Mouse (Mus musculus) hindbrain, embryonic 14.5 days (tissue): ENCODE data around the gene Flrt2. TPM values are rescaled to one million over a fixed set of nuclear protein-coding genes. Genes with fewer than 3 reads are reported as not detected.

ENCODE experiments used
- ATAC-seq: fragments of 200-750 bp; cut with Nextera tagmentation; 2 replicates; pipeline ENCODE4 v1.8.0; 2017; ENCODE audit warnings: moderate number of reproducible peaks, mild to moderate bottlenecking, moderate TSS enrichment, moderate library complexity; ENCODE audit not compliant: low FRiP score
- DNase-seq: peaks from one replicate; pipeline ENCODE4 v3.0.0-alpha.2; 2015; ENCODE audit warnings: low spot score
- H3K27ac ChIP-seq: fragments of 300-500 bp; sonication (generic); 2 replicates; pipeline ENCODE4 v1.5.1; 2014; ENCODE audit warnings: mild to moderate bottlenecking, moderate library complexity
- H3K27me3 ChIP-seq: fragments of 300-500 bp; sonication (generic); 2 replicates; pipeline ENCODE4 v1.6.1; 2014; ENCODE audit warnings: mild to moderate bottlenecking, low read length, mixed read lengths; ENCODE audit not compliant: control insufficient read depth, insufficient read depth
- H3K36me3 ChIP-seq: fragments of 300-500 bp; sonication (generic); replicated peaks from 2 replicates; pipeline ENCODE4 v1.6.1; 2014; ENCODE audit not compliant: control insufficient read depth, insufficient read depth
- H3K4me1 ChIP-seq: fragments of 300-500 bp; sonication (generic); replicated peaks from 2 replicates; pipeline ENCODE4 v1.6.1; 2014; ENCODE audit warnings: antibody characterized with exemption, low read length, mixed read lengths; ENCODE audit not compliant: control insufficient read depth, insufficient read depth
- H3K4me2 ChIP-seq: fragments of 300-500 bp; sonication (generic); replicated peaks from 2 replicates; pipeline ENCODE4 v1.6.1; 2014; ENCODE audit warnings: mild to moderate bottlenecking, moderate library complexity
- H3K4me3 ChIP-seq: fragments of 300-500 bp; sonication (generic); replicated peaks from 2 replicates; pipeline ENCODE4 v1.5.1; 2014; ENCODE audit warnings: mild to moderate bottlenecking, low read length
- H3K9ac ChIP-seq: fragments of 300-500 bp; sonication (generic); 2 replicates; pipeline ENCODE4 v1.6.1; 2014
- H3K9me3 ChIP-seq: fragments of 300-500 bp; sonication (generic); 2 replicates; pipeline ENCODE4 v1.6.1; 2016; ENCODE audit warnings: low read length; ENCODE audit not compliant: control insufficient read depth
- WGBS: fragments of 180-500 bp; shearing (Covaris S2); extraction: QIAGEN DNeasy Blood & Tissue Kit; methylation state at CpG from one replicate; pipeline ENCODE4 v1.1.7; 2014; 5-methylcytosine and 5-hydroxymethylcytosine counted together
- polyA plus RNA-seq: library from polyadenylated mRNA; unstranded; fragments of >200 nt; fragmentation: Nextera tagmentation; extraction: Ambion mirVana; gene quantifications from 2 replicates; pipeline ENCODE4 v1.2.1, GENCODE M21; 2014

The Flrt2 gene
- polyA plus RNA-seq, 1 experiment from 2014 or later: 34.8 TPM

DNA sequence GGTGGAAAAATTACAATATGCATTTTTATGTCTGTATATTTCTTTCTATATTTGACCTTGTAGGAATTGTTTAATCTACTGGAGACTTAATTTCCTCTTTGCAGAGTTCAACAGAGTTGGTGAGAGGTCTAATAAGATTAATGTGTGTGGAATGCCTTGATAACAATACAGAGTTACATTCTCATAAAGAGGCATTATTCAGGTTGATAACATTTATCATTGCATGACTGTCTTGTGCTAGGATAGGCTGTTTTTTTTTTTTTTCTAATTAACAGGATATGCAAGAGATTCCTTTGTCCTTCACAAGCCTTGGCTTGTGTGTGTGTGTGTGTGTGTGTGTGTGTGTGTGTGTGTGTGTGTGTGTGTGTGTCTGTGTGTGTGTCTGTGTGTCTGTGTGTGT is 9.6 kb downstream of the Flrt2 start:
- no peak overlapping the region for H3K9ac ChIP-seq

GRCm38 (mm10) chr12:95705006-95705405 is 13.0 kb downstream of the Flrt2 start:
- Histone ChIP-seq H3K9ac (no peak overlapping the region), H3K36me3 (no peaks in the 10 kb centered on the region), H3K4me3 (no peak overlapping the region), H3K4me2 (no peak overlapping the region), H3K4me1 (no peaks in the 10 kb centered on the region), H3K9me3 (no peaks in the 10 kb centered on the region), H3K27ac (no peak overlapping the region), H3K27me3 (no peaks in the 10 kb centered on the region)
- no peak for ATAC-seq
- WGBS: 90% methylated on average over 3 of the region's 3 CpGs
- DNase-seq: no peak

More for the DNA sequence above, 9.6 kb downstream of the Flrt2 start:
- Histone ChIP-seq H3K27ac (no peak overlapping the region), H3K27me3 (no peaks in the 10 kb centered on the region), H3K4me3 (no peak overlapping the region), H3K36me3 (no peaks in the 10 kb centered on the region), H3K4me2 (no peak overlapping the region), H3K4me1 (peaks cover 13% of the 10 kb centered on the region), H3K9me3 (no peaks in the 10 kb centered on the region)
- no peak for DNase-seq
- no peak for ATAC-seq

DNA sequence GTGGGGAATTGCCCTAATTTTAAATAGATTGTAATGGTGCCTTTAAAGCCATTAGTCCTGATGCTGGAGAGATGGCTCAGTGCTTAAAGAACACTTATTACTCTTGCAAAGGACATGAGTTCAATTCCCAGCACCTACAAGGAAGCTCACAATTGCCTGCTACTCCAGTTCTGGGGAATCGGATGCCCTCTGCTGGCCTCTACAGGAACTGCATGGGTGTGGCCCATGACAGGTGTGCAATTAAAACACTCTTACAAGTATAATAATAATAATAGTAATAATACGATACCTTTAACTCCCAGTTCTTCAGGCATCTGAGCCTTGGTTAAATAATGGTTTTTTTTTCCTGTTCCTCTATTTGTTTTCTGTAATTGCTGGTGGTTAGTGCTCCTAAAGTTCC is 31.2 kb downstream of the Flrt2 start:
- no peak overlapping the region for H3K27ac ChIP-seq
- no peaks in the 10 kb centered on the region for H3K9me3 ChIP-seq
- H3K27me3 ChIP-seq: no peaks in the 10 kb centered on the region
- 96% methylated on average over 2 of the region's 2 CpGs for WGBS
- H3K4me2 ChIP-seq: no peak overlapping the region
- DNase-seq (no peak), ATAC-seq (no peak)
- H3K4me1 ChIP-seq: no peaks in the 10 kb centered on the region
- no peak overlapping the region for H3K4me3 ChIP-seq
- no peaks in the 10 kb centered on the region for H3K36me3 ChIP-seq
- H3K9ac ChIP-seq: no peak overlapping the region

GRCm38 (mm10) chr12:95734075-95734474 is 42.0 kb downstream of the Flrt2 start:
- Histone ChIP-seq H3K27ac (no peak overlapping the region), H3K9me3 (no peaks in the 10 kb centered on the region), H3K4me3 (no peak overlapping the region), H3K4me1 (peaks cover 19% of the 10 kb centered on the region), H3K9ac (no peak overlapping the region), H3K4me2 (no peak overlapping the region), H3K27me3 (no peaks in the 10 kb centered on the region), H3K36me3 (no peaks in the 10 kb centered on the region)
- 65% methylated on average over 1 of the region's 1 CpGs for WGBS
- no peak for DNase-seq
- ATAC-seq: no peak

DNA sequence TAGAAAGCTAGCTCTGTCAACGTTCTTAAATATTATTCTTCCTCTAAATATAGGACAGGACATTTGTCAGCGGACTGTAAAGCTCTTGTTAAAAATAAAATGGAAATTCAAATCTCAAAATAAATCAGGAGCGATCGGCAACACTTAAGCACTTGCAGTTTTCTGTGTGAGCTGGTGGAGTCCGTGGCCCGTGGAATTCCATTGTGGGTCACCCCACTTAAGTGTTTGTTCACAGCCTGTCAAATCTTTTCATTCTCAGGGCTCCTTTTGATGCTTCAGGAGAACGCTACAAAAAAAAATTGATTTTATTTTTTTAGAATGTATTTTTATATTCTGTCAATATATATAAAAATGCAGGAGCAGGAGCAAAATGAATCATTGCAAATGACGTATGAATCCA is 45.5 kb downstream of the Flrt2 start:
- Histone ChIP-seq H3K36me3 (no peaks in the 10 kb centered on the region), H3K4me1 (peaks cover 21% of the 10 kb centered on the region), H3K4me3 (no peak overlapping the region), H3K9ac (no peak overlapping the region), H3K27ac (no peak overlapping the region), H3K4me2 (no peak overlapping the region), H3K27me3 (no peaks in the 10 kb centered on the region), H3K9me3 (no peaks in the 10 kb centered on the region)
- DNase-seq (no peak), ATAC-seq (no peak)
- 63% methylated on average over 8 of the region's 8 CpGs for WGBS

GRCm38 (mm10) chr12:95738031-95738430 is 46.0 kb downstream of the Flrt2 start:
- H3K4me2 ChIP-seq: no peak overlapping the region
- WGBS: 58% methylated on average over 5 of the region's 5 CpGs
- H3K36me3 ChIP-seq: no peaks in the 10 kb centered on the region
- ATAC-seq (no peak), DNase-seq (no peak)
- H3K9ac ChIP-seq: no peak overlapping the region
- no peak overlapping the region for H3K27ac ChIP-seq
- H3K4me1 ChIP-seq: peaks cover 21% of the 10 kb centered on the region
- no peaks in the 10 kb centered on the region for H3K9me3 ChIP-seq
- H3K4me3 ChIP-seq: no peak overlapping the region
- H3K27me3 ChIP-seq: no peaks in the 10 kb centered on the region

- Histone ChIP-seq H3K4me3 (no peak overlapping the region), H3K9ac (no peak overlapping the region), H3K9me3 (no peaks in the 10 kb centered on the region), H3K27me3 (no peaks in the 10 kb centered on the region), H3K27ac (no peak overlapping the region), H3K36me3 (no peaks in the 10 kb centered on the region), H3K4me2 (no peak overlapping the region), H3K4me1 (peaks cover 21% of the 10 kb centered on the region)
- ATAC-seq (no peak), DNase-seq (no peak)
- WGBS: 57% methylated on average over 7 of the region's 7 CpGs
These were observed 46.6 kb downstream of the Flrt2 start for GRCm38 (mm10) chr12:95738491-95739135.

DNA sequence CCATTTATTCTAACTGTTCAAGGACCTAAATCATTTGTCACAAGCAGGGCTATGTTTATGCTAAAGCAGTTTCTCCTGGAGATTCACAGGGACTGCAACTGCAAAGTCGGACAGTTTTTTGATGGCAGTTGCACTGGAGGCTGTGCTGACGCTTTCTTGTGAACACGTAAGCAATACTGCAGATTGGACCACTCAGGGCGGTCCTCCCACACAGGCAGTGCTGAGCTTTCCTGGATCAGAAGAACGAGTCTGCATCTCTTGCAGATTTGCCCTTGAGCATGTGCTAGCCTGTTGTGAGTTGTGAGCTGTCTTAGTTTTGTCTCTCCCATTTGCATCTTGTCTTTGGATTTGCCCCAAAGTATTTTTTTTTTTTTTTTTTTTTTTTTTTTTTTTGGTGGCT is 47.7 kb downstream of the Flrt2 start:
- H3K9me3 ChIP-seq: no peaks in the 10 kb centered on the region
- WGBS: 78% methylated on average over 5 of the region's 5 CpGs
- H3K27me3 ChIP-seq: no peaks in the 10 kb centered on the region
- no peak overlapping the region for H3K27ac ChIP-seq
- no peak overlapping the region for H3K4me2 ChIP-seq
- no peak overlapping the region for H3K9ac ChIP-seq
- no peak overlapping the region for H3K4me3 ChIP-seq
- peaks cover 21% of the 10 kb centered on the region for H3K4me1 ChIP-seq
- DNase-seq (no peak), ATAC-seq (no peak)
- no peaks in the 10 kb centered on the region for H3K36me3 ChIP-seq

DNA sequence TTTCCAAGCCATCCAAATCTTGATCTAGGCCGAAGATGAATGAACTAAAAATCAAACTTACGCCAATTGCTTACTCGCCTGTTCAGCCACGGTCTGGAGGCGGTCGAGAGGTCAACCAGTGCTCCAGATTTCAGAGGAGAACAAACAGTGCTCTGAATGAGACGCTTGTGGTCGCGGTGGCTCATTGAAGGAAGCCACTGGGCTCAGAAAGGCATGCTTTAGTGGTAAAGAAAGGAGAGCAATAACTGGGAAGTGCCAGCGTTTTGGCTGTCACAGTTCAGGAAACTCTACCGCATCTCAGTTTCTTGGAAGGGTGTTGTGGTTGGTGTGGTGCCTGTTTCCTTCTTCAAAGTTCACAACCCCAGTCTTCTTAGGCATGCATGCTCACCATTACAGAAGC is 49.3 kb downstream of the Flrt2 start:
- Histone ChIP-seq H3K9ac (no peak overlapping the region), H3K4me3 (no peak overlapping the region), H3K4me1 (peaks cover 21% of the 10 kb centered on the region), H3K27ac (no peak overlapping the region), H3K4me2 (no peak overlapping the region), H3K27me3 (no peaks in the 10 kb centered on the region), H3K36me3 (no peaks in the 10 kb centered on the region), H3K9me3 (no peaks in the 10 kb centered on the region)
- DNase-seq: no peak
- WGBS: 61% methylated on average over 11 of the region's 11 CpGs
- no peak for ATAC-seq

DNA sequence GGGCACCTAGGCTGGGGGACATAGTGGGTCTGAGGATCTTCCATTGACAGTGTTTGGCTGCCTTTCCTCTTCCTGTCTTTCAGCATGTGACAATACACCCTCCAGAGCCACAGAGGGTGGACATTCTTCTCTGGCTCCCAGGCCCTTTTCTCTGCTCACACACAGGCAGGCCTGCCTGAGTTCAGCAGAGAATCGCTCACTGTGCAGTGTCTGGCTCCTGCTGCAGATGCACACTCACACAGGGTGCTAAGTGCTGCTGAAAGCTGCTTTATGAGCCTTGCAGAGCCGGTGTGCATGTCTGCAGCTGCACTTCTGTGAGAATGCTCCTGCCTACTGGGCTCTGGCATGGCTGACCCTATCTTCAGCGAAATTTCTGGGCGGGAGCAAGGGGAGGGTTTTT is 52.3 kb downstream of the Flrt2 start:
- DNase-seq (no peak), ATAC-seq (peak; percentile 51; the same call in 1 of the 2 replicates)
- H3K9me3 ChIP-seq: no peaks in the 10 kb centered on the region
- no peak overlapping the region for H3K9ac ChIP-seq
- no peak overlapping the region for H3K4me3 ChIP-seq
- H3K4me1 ChIP-seq: 0 out of 2 replicates have a peak, but pooled peaks cover 2% of the 10 kb centered on the region
- no peak overlapping the region for H3K27ac ChIP-seq
- no peaks in the 10 kb centered on the region for H3K36me3 ChIP-seq
- H3K4me2 ChIP-seq: no peak overlapping the region
- no peaks in the 10 kb centered on the region for H3K27me3 ChIP-seq
- 55% methylated on average over 4 of the region's 4 CpGs for WGBS
